Mouse (Mus musculus): Measurements from ENCODE around the gene 1700003F12Rik.

DNA sequence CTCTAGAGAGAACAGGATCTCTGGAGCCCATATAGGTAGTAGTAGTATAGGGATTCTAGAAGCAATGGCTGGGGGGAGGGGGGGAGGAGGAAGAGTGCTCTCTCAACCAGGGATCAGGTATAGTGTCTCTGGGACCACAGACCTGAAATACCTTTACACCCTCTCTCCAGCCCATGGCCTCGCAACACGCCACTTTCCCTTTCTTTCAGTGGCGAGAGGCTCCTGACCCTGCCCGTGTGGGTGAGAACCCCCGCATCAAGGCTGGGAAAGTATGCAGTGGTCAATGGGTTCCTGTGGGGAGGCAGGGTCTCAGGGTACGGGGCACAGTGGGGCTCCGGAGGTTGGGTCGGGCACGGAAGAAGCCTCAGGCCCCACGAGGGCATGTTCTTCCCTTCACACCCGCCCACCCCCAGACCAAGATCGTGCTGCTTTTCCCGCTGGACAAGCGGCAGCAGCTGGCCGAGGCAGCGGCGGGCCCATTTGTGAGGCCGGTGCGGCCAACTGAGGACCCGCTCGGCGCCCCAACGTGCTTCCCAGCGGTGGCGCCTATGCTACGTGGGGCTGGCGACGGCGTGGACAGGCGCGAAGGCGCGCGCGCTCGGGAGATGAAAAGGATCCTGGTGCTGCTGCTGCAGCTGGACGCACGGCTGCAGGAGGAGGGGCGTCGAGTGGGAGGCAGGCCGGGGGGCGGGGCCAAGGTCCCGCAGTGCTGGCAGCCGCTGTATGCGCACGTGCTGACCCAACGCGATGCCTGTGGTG, 2.4 kb downstream of the 1700003F12Rik start:
- TF ChIP-seq FLI1 (IDR thresholded peaks at IDR 0.05; ENCODE audit: low read length) = no peak
- TF ChIP-seq GATA1 (IDR thresholded peaks at IDR 0.05; ENCODE audit: borderline replicate concordance, low read length) = no peak

Data from megakaryocyte, embryonic 14.5 days (primary cell).